In genomic region chr2:127961154-127961553, GRCm38 (mm10) we compare ENCODE assay signal across 9 mouse cellular contexts.
DNase-seq lines count a peak whose midpoint lies in the region; TF ChIP-seq lines count a peak whose summit lies in the region.
"Had no signal": no experiment of that assay in that cellular context is flagged by ENCODE, and none has a peak within 500 bp of the region (broad histone marks: within the 10 kb centered on the region; RNA-seq: fewer than 3 reads in every experiment).

No protein-coding gene starts in this region.

- H3K4me1 ChIP-seq in lung, adult 2 months (ENCODE audit: control insufficient read depth, insufficient read depth, low read length), result no peaks in the 10 kb centered on the region; the same call in 1 of the 2 replicates
- H3K4me1 ChIP-seq: embryonic facial prominence, embryonic 15.5 days had no signal

- WGBS in lung, adult 2 months, result 23% methylated on average over 2 of the region's 2 CpGs

- TF ChIP-seq POLR2A in lung, adult 2 months (IDR thresholded peaks at IDR 0.05; ENCODE audit: borderline replicate concordance, extremely low read depth, low read depth, low read length), result no peak

- intact Hi-C loops in heart, postnatal 25 days (cut with DNase I), result no loop called here

- no peak overlapping the region for H3K4me3 ChIP-seq in lung, adult 2 months (replicated peaks; ENCODE audit: extremely low read depth, low read depth, low read length)
- H3K4me3 ChIP-seq: embryonic facial prominence, embryonic 15.5 days had no signal

- TF ChIP-seq CTCF in lung, adult 2 months (IDR thresholded peaks at IDR 0.05; ENCODE audit: insufficient read depth, low read length), result no peak

- DNase-seq in heart, adult 8-10 months (ENCODE audit: low spot score), result peak; percentile 9
- no peak for DNase-seq in heart, postnatal 25 days (ENCODE audit: low spot score)
- DNase-seq in brain, adult 2 months (ENCODE audit: low read depth, low spot score), result peak; percentile 73
- DNase-seq in gastrocnemius, postnatal 4 days (ENCODE audit: low spot score in 2 of 2), result peak; percentile 28 to 69
- DNase-seq in left cerebral cortex, adult 8-10 months (ENCODE audit: low spot score in 2 of 2), result peak; percentile 19 to 36
- peak; percentile 13 for DNase-seq in telencephalon, adult 2 months (ENCODE audit: low read depth, low spot score)
- DNase-seq in lung, adult 2 months, result no peak
- DNase-seq in c-Kit-positive CD71-positive TER-119-positive erythroid progenitor cells, embryonic 14.5 days (ENCODE audit: low spot score), result no peak

Comparison
In these comparisons a context has a peak if more than half of its experiments do, and no peak if none do; other contexts are left out.
1. DNase-seq: peak in heart, adult 8-10 months (single experiment), brain, adult 2 months (single experiment), gastrocnemius, postnatal 4 days (2 of 2), left cerebral cortex, adult 8-10 months (2 of 2) and telencephalon, adult 2 months (single experiment); none in heart, postnatal 25 days (single experiment), lung, adult 2 months (single experiment) and c-Kit-positive CD71-positive TER-119-positive erythroid progenitor cells, embryonic 14.5 days (single experiment).